Mouse (Mus musculus): ENCODE results near the gene Cd6. TPM values are rescaled to one million over a fixed set of nuclear protein-coding genes. Genes with fewer than 3 reads are reported as not detected.

Cd6 gene
- polyA plus RNA-seq, 1 experiment from 2014 or later: 0.19 TPM

GRCm38 (mm10) chr19:10855422-10855821 lies 25.6 kb upstream of the Cd6 start:
- WGBS: 86% methylated on average over 3 of the region's 3 CpGs
- no peak for ATAC-seq (replicated peaks)

GRCm38 (mm10) chr19:10847311-10848087 lies 17.6 kb upstream of the Cd6 start:
- ATAC-seq (replicated peaks): no peak
- Histone ChIP-seq H3K9me3 (no peaks in the 10 kb centered on the region), H3K27ac (no peak overlapping the region), H3K36me3 (replicated peaks) (no peaks in the 10 kb centered on the region), H3K9ac (no peak overlapping the region), H3K27me3 (replicated peaks) (no peaks in the 10 kb centered on the region), H3K4me1 (no peaks in the 10 kb centered on the region), H3K4me3 (no peak overlapping the region), H3K4me2 (no peak overlapping the region)
- 44% methylated on average over 3 of the region's 3 CpGs for WGBS

More at GRCm38 (mm10) chr19:10855422-10855821, 25.6 kb upstream of the Cd6 start:
- no peak overlapping the region for H3K27ac ChIP-seq
- H3K4me2 ChIP-seq: no peak overlapping the region
- H3K9ac ChIP-seq: no peak overlapping the region
- H3K4me1 ChIP-seq: no peaks in the 10 kb centered on the region
- H3K9me3 ChIP-seq: no peaks in the 10 kb centered on the region
- H3K4me3 ChIP-seq: no peak overlapping the region
- H3K27me3 ChIP-seq (replicated peaks): no peaks in the 10 kb centered on the region
- peaks cover 36% of the 10 kb centered on the region for H3K36me3 ChIP-seq (replicated peaks)

- H3K9ac ChIP-seq: no peak overlapping the region
- no peaks in the 10 kb centered on the region for H3K36me3 ChIP-seq (replicated peaks)
- no peaks in the 10 kb centered on the region for H3K27me3 ChIP-seq (replicated peaks)
- H3K27ac ChIP-seq: no peak overlapping the region
- no peak for ATAC-seq (replicated peaks)
- H3K9me3 ChIP-seq: no peaks in the 10 kb centered on the region
- H3K4me3 ChIP-seq: no peak overlapping the region
- no peaks in the 10 kb centered on the region for H3K4me1 ChIP-seq
- WGBS: 56% methylated on average over 7 of the region's 7 CpGs
- H3K4me2 ChIP-seq: no peak overlapping the region
Observed at GRCm38 (mm10) chr19:10846150-10846549, 16.3 kb upstream of the Cd6 start.

GRCm38 (mm10) chr19:10845454-10845853 lies 15.6 kb upstream of the Cd6 start:
- Histone ChIP-seq H3K36me3 (replicated peaks) (no peaks in the 10 kb centered on the region), H3K9ac (no peak overlapping the region), H3K27me3 (replicated peaks) (no peaks in the 10 kb centered on the region), H3K9me3 (no peaks in the 10 kb centered on the region), H3K4me3 (no peak overlapping the region), H3K27ac (no peak overlapping the region), H3K4me1 (no peaks in the 10 kb centered on the region), H3K4me2 (no peak overlapping the region)
- WGBS: 81% methylated on average over 3 of the region's 3 CpGs
- no peak for ATAC-seq (replicated peaks)

GRCm38 (mm10) chr19:10844206-10844605 lies 14.3 kb upstream of the Cd6 start:
- ATAC-seq (replicated peaks): no peak
- H3K4me3 ChIP-seq: no peak overlapping the region
- no peak overlapping the region for H3K4me2 ChIP-seq
- H3K27me3 ChIP-seq (replicated peaks): no peaks in the 10 kb centered on the region
- no peak overlapping the region for H3K27ac ChIP-seq
- H3K4me1 ChIP-seq: no peaks in the 10 kb centered on the region
- H3K36me3 ChIP-seq (replicated peaks): no peaks in the 10 kb centered on the region
- H3K9ac ChIP-seq: no peak overlapping the region
- 91% methylated on average over 5 of the region's 5 CpGs for WGBS
- H3K9me3 ChIP-seq: no peaks in the 10 kb centered on the region

- H3K27ac ChIP-seq: no peak overlapping the region
- H3K4me1 ChIP-seq: no peaks in the 10 kb centered on the region
- H3K4me3 ChIP-seq: no peak overlapping the region
- H3K9ac ChIP-seq: no peak overlapping the region
- 58% methylated on average over 24 of the region's 24 CpGs for WGBS
- H3K27me3 ChIP-seq (replicated peaks): no peaks in the 10 kb centered on the region
- no peaks in the 10 kb centered on the region for H3K36me3 ChIP-seq (replicated peaks)
- H3K9me3 ChIP-seq: no peaks in the 10 kb centered on the region
- H3K4me2 ChIP-seq: no peak overlapping the region
- ATAC-seq (replicated peaks): no peak
Observed at GRCm38 (mm10) chr19:10842914-10843313, 13.1 kb upstream of the Cd6 start.

- Histone ChIP-seq H3K27me3 (replicated peaks) (no peaks in the 10 kb centered on the region), H3K36me3 (replicated peaks) (no peaks in the 10 kb centered on the region), H3K4me1 (no peaks in the 10 kb centered on the region), H3K9me3 (no peaks in the 10 kb centered on the region), H3K27ac (no peak overlapping the region), H3K9ac (no peak overlapping the region), H3K4me3 (no peak overlapping the region), H3K4me2 (no peak overlapping the region)
- no peak for ATAC-seq (replicated peaks)
- 61% methylated on average over 16 of the region's 16 CpGs for WGBS
Observed at GRCm38 (mm10) chr19:10841721-10842626, 12.1 kb upstream of the Cd6 start.

- Histone ChIP-seq H3K9me3 (no peaks in the 10 kb centered on the region), H3K4me3 (no peak within 1 kb of the TSS), H3K9ac (no peak within 1 kb of the TSS), H3K27me3 (replicated peaks) (no peaks in the 10 kb centered on the region), H3K4me2 (no peak within 1 kb of the TSS), H3K4me1 (no peaks in the 10 kb centered on the region), H3K36me3 (replicated peaks) (no peaks in the 10 kb centered on the region), H3K27ac (no peak within 1 kb of the TSS)
- WGBS: 85% methylated on average over 15 of the region's 15 CpGs
- no peak for ATAC-seq (replicated peaks)
Observed at GRCm38 (mm10) chr19:10839010-10839892, 9.4 kb upstream of the Cd6 start, which contains the start of gene Slc15a3. Gene Slc15a3 (plus strand): TSS chr19:10839727.

- Histone ChIP-seq H3K4me1 (no peaks in the 10 kb centered on the region), H3K9ac (no peak overlapping the region), H3K9me3 (no peaks in the 10 kb centered on the region), H3K4me2 (no peak overlapping the region), H3K4me3 (no peak overlapping the region), H3K27ac (no peak overlapping the region), H3K27me3 (replicated peaks) (no peaks in the 10 kb centered on the region; the same call in 1 of the 2 replicates), H3K36me3 (replicated peaks) (no peaks in the 10 kb centered on the region)
- 72% methylated on average over 3 of the region's 3 CpGs for WGBS
- ATAC-seq (replicated peaks): no peak
Observed at GRCm38 (mm10) chr19:10835671-10836070, 5.8 kb upstream of the Cd6 start.

GRCm38 (mm10) chr19:10833611-10834010 lies 3.8 kb upstream of the Cd6 start:
- Histone ChIP-seq H3K9me3 (no peaks in the 10 kb centered on the region), H3K27ac (no peak overlapping the region), H3K4me3 (no peak overlapping the region), H3K9ac (no peak overlapping the region), H3K4me2 (no peak overlapping the region), H3K4me1 (no peaks in the 10 kb centered on the region), H3K36me3 (replicated peaks) (no peaks in the 10 kb centered on the region), H3K27me3 (replicated peaks) (no peaks in the 10 kb centered on the region; the same call in 1 of the 2 replicates)
- no peak for ATAC-seq (replicated peaks)
- 85% methylated on average over 3 of the region's 3 CpGs for WGBS

- no peaks in the 10 kb centered on the region for H3K9me3 ChIP-seq
- H3K27ac ChIP-seq: no peak overlapping the region
- H3K9ac ChIP-seq: no peak overlapping the region
- no peak for ATAC-seq (replicated peaks)
- no peak overlapping the region for H3K4me3 ChIP-seq
- no peaks in the 10 kb centered on the region for H3K4me1 ChIP-seq
- H3K4me2 ChIP-seq: no peak overlapping the region
- 91% methylated on average over 3 of the region's 3 CpGs for WGBS
- H3K27me3 ChIP-seq (replicated peaks): no peaks in the 10 kb centered on the region; the same call in 1 of the 2 replicates
- H3K36me3 ChIP-seq (replicated peaks): no peaks in the 10 kb centered on the region
Observed at GRCm38 (mm10) chr19:10832030-10832429, 2.2 kb upstream of the Cd6 start.

- Histone ChIP-seq H3K4me3 (no peak overlapping the region), H3K27me3 (replicated peaks) (no peaks in the 10 kb centered on the region; the same call in 1 of the 2 replicates), H3K27ac (no peak overlapping the region), H3K4me2 (no peak overlapping the region), H3K9ac (no peak overlapping the region), H3K9me3 (no peaks in the 10 kb centered on the region), H3K4me1 (no peaks in the 10 kb centered on the region), H3K36me3 (replicated peaks) (no peaks in the 10 kb centered on the region)
- WGBS: 7% methylated on average over 5 of the region's 5 CpGs
- ATAC-seq (replicated peaks): no peak
Observed at GRCm38 (mm10) chr19:10831424-10831823, 1.6 kb upstream of the Cd6 start.
